Mouse (Mus musculus): Measurements from ENCODE around the gene Hist1h2bq. TPM values are rescaled to one million over a fixed set of nuclear protein-coding genes. Genes with fewer than 3 reads are reported as not detected.

The Hist1h2bq gene
- polyA plus RNA-seq, 1 experiment from 2014 or later = 25.3 TPM

DNA sequence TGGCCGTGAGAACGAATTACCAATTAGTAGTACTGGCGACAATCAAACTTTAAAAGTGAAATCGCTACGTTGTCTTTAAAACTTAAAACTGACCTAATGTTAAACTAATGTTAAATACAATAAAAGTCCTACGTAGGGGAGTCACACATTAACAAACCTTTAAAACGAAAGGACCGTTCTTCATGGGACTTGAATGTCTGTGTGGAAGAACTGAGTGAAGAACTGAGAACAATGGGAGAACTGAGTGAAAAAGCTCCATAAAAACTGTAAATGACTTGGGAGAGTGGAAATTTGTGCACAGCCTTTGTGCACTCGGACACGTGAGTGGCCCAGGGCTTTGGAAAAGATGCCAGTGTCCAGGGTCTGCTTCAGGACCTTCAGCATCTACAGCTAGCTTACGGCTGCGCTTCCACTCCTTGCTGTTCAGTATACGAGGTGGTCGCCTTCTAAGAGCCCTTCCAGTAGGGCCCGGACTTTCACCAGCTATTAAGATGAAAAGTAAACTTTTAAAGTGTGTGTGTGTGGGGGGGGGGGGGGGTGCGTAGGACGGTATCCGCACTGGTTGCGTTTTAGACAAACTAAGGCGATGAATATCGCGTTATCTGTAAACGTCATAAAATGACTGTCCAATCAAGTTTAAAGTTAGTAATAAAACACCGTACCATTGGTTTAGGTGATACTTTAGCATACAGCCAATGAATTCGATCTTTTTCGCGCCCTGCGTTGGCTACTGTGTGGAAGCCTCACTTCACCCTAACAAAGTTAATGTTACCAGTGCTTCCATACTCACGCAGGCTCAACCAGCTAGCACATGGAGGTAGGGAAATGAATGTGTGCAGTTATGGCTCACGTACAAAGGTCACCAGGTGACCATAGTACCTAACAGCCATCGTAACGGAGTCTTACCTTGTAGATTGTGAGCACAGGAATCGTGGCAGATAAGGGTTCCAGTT, 30.9 kb downstream of the Hist1h2bq start:
- Histone ChIP-seq H3K27ac (ENCODE audit: low read depth, low read length) (peak overlapping the region; percentile 99), H3K9me3 (ENCODE audit: control insufficient read depth, low read length) (no peaks in the 10 kb centered on the region), H3K36me3 (ENCODE audit: control insufficient read depth, insufficient read depth, low read length) (no peaks in the 10 kb centered on the region), H3K27me3 (ENCODE audit: control insufficient read depth, insufficient read depth, low read length) (no peaks in the 10 kb centered on the region), H3K4me1 (replicated peaks; ENCODE audit: control insufficient read depth, insufficient read depth, low read length) (no peaks in the 10 kb centered on the region), H3K4me2 (ENCODE audit: low read depth, low read length, severe bottlenecking) (peak overlapping the region; percentile 76), H3K9ac (ENCODE audit: low read length) (peak overlapping the region; percentile 91), H3K4me3 (ENCODE audit: low read depth, low read length) (peak overlapping the region; percentile 54)
- DNase-seq (ENCODE audit: low spot score) (peak; percentile 83), ATAC-seq (replicated peaks; ENCODE audit: low FRiP score) (peak; percentile 77)
- 5% methylated on average over 33 of the region's 33 CpGs for WGBS

Small RNA genes lying within 50 kb of the gene (microRNA-seq; reads per million reads assigned to microRNA genes)
- gene Gm19658 (ENCODE audit: insufficient number of aligned reads) = not detected
- not detected for gene Gm44346 (ENCODE audit: insufficient number of aligned reads)
- not detected for gene Gm44466 (ENCODE audit: insufficient number of aligned reads)

Other genes with a start within 250 kb of the Hist1h2bq start
- not detected in 2 replicates for gene Olfr1364, start 228.4 kb downstream of the Hist1h2bq start, polyA plus RNA-seq (2014; fragmentation: Nextera tagmentation; extraction: Ambion mirVana)
- not detected in 2 replicates for gene Olfr1362, start 196.2 kb downstream of the Hist1h2bq start, polyA plus RNA-seq (2014; fragmentation: Nextera tagmentation; extraction: Ambion mirVana)
- gene Olfr11, start 167.7 kb downstream of the Hist1h2bq start, polyA plus RNA-seq (2014; fragmentation: Nextera tagmentation; extraction: Ambion mirVana) = not detected in 2 replicates
- not detected in 2 replicates for gene Olfr1361, start 146.8 kb downstream of the Hist1h2bq start, polyA plus RNA-seq (2014; fragmentation: Nextera tagmentation; extraction: Ambion mirVana)
- gene Olfr1360, start 132.8 kb downstream of the Hist1h2bq start, polyA plus RNA-seq (2014; fragmentation: Nextera tagmentation; extraction: Ambion mirVana) = not detected in 2 replicates
- not detected in 2 replicates for gene Olfr1359, start 112.1 kb downstream of the Hist1h2bq start, polyA plus RNA-seq (2014; fragmentation: Nextera tagmentation; extraction: Ambion mirVana)
- 2.3 and 5.4 TPM in 2 replicates for gene Hist1h2bl, start 94.1 kb downstream of the Hist1h2bq start, polyA plus RNA-seq (2014; fragmentation: Nextera tagmentation; extraction: Ambion mirVana)
- gene Hist1h2ai, start 93.8 kb downstream of the Hist1h2bq start, polyA plus RNA-seq (2014; fragmentation: Nextera tagmentation; extraction: Ambion mirVana) = 23.9 and 25.3 TPM in 2 replicates
- gene Hist1h3h, start 92.5 kb downstream of the Hist1h2bq start, polyA plus RNA-seq (2014; fragmentation: Nextera tagmentation; extraction: Ambion mirVana) = 16.8 and 17.4 TPM in 2 replicates
- gene Hist1h2bm, start 88.2 kb downstream of the Hist1h2bq start, polyA plus RNA-seq (2014; fragmentation: Nextera tagmentation; extraction: Ambion mirVana) = 5.0 and 5.7 TPM in 2 replicates
- 1.2 and 1.6 TPM in 2 replicates for gene Hist1h4j, start 75.1 kb downstream of the Hist1h2bq start, polyA plus RNA-seq (2014; fragmentation: Nextera tagmentation; extraction: Ambion mirVana)
- 4.4 TPM in 2 replicates for gene Hist1h4k, start 59.7 kb downstream of the Hist1h2bq start, polyA plus RNA-seq (2014; fragmentation: Nextera tagmentation; extraction: Ambion mirVana)
- 11.0 and 12.5 TPM in 2 replicates for gene Hist1h2ak, start 56.4 kb downstream of the Hist1h2bq start, polyA plus RNA-seq (2014; fragmentation: Nextera tagmentation; extraction: Ambion mirVana)
- 1.9 and 2.5 TPM in 2 replicates for gene Hist1h2bn, start 56.1 kb downstream of the Hist1h2bq start, polyA plus RNA-seq (2014; fragmentation: Nextera tagmentation; extraction: Ambion mirVana)
- gene Hist1h1b, start 29.6 kb downstream of the Hist1h2bq start, polyA plus RNA-seq (2014; fragmentation: Nextera tagmentation; extraction: Ambion mirVana) = 20.4 and 20.6 TPM in 2 replicates
- 298 and 312 TPM in 2 replicates for gene Hist1h3i, start 26.8 kb downstream of the Hist1h2bq start, polyA plus RNA-seq (2014; fragmentation: Nextera tagmentation; extraction: Ambion mirVana)
- gene Hist1h2an, start 23.0 kb downstream of the Hist1h2bq start, polyA plus RNA-seq (2014; fragmentation: Nextera tagmentation; extraction: Ambion mirVana) = 5.0 and 5.9 TPM in 2 replicates
- 3.0 and 3.1 TPM in 2 replicates for gene Hist1h2bp, start 22.7 kb downstream of the Hist1h2bq start, polyA plus RNA-seq (2014; fragmentation: Nextera tagmentation; extraction: Ambion mirVana)
- not detected in 2 replicates for gene Hist1h2ao, start 268 bp upstream of the Hist1h2bq start, polyA plus RNA-seq (2014; fragmentation: Nextera tagmentation; extraction: Ambion mirVana)
- gene Hist1h4m, start 1.5 kb upstream of the Hist1h2bq start, polyA plus RNA-seq (2014; fragmentation: Nextera tagmentation; extraction: Ambion mirVana) = not detected in 2 replicates
- 14.3 and 14.6 TPM in 2 replicates for gene Hist1h4n, start 22.0 kb upstream of the Hist1h2bq start, polyA plus RNA-seq (2014; fragmentation: Nextera tagmentation; extraction: Ambion mirVana)
- 5,982 and 6,086 TPM in 2 replicates for gene Hist1h2ap, start 23.3 kb upstream of the Hist1h2bq start, polyA plus RNA-seq (2014; fragmentation: Nextera tagmentation; extraction: Ambion mirVana)
- 22.4 and 27.2 TPM in 2 replicates for gene Hist1h2br, start 23.5 kb upstream of the Hist1h2bq start, polyA plus RNA-seq (2014; fragmentation: Nextera tagmentation; extraction: Ambion mirVana)
- 25.9 and 27.5 TPM in 2 replicates for gene Zfp184, start 134.9 kb upstream of the Hist1h2bq start, polyA plus RNA-seq (2014; fragmentation: Nextera tagmentation; extraction: Ambion mirVana)
- 0.12 TPM in 1 of 2 replicates, not detected in the other for gene Pom121l2, start 171.0 kb upstream of the Hist1h2bq start, polyA plus RNA-seq (2014; fragmentation: Nextera tagmentation; extraction: Ambion mirVana)
- gene Prss16, start 199.5 kb upstream of the Hist1h2bq start, polyA plus RNA-seq (2014; fragmentation: Nextera tagmentation; extraction: Ambion mirVana) = 0.37 TPM in 1 of 2 replicates, not detected in the other
- 5.6 TPM in 1 of 2 replicates, not detected in the other for gene Hist1h2ah, start 225.4 kb upstream of the Hist1h2bq start, polyA plus RNA-seq (2014; fragmentation: Nextera tagmentation; extraction: Ambion mirVana)
- gene Hist1h2bk, start 225.7 kb upstream of the Hist1h2bq start, polyA plus RNA-seq (2014; fragmentation: Nextera tagmentation; extraction: Ambion mirVana) = 5.4 and 11.9 TPM in 2 replicates
- 52.1 and 59.1 TPM in 2 replicates for gene Hist1h4i, start 231.2 kb upstream of the Hist1h2bq start, polyA plus RNA-seq (2014; fragmentation: Nextera tagmentation; extraction: Ambion mirVana)
- gene Hist1h2ag, start 232.7 kb upstream of the Hist1h2bq start, polyA plus RNA-seq (2014; fragmentation: Nextera tagmentation; extraction: Ambion mirVana) = 64.5 and 67.2 TPM in 2 replicates
- gene Hist1h2bj, start 233.0 kb upstream of the Hist1h2bq start, polyA plus RNA-seq (2014; fragmentation: Nextera tagmentation; extraction: Ambion mirVana) = 9.6 and 11.7 TPM in 2 replicates

All from forebrain, embryonic 11.5 days (tissue).